Mouse (Mus musculus): Measurements from ENCODE around the gene Fer1l5. TPM values are rescaled to one million over a fixed set of nuclear protein-coding genes. Genes with fewer than 3 reads are reported as not detected.
A peak's percentile ranks its signal among the peaks of the same experiment; 100 is the strongest.

Gene Fer1l5
- total and polyA plus RNA-seq, 3 experiments, result 0.04 TPM; not detected in 2

DNA sequence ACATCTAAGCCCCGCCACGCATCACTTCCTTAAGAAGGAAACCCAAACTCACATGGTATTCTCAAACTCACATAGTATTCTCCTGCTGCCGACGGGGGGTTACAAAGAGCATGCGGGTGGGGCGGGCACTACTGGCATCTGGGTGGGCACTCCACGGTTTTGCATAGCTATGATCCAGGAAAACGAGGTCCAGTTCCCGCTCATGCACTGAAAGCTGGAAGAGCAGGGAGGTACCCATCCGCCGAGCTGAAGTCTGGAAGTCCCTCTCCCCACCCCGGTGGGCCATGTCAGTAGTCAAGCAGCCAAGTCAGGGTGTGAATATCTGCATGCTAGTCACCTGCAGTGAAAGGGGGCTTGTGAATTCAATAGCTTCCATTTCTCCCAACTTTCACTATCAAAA, 4.4 kb upstream of the Fer1l5 start:
- Histone ChIP-seq H3K4me1 (ENCODE audit: control insufficient read depth, insufficient read depth, low read length) (peaks cover 8% of the 10 kb centered on the region), H3K79me2 (replicated peaks; ENCODE audit: control insufficient read depth, insufficient read depth, low read length) (peaks cover 6% of the 10 kb centered on the region; the same call in 1 of the 2 replicates), H3K9ac (ENCODE audit: low read depth, low read length) (peak overlapping the region; percentile 1; the same call in 1 of the 2 replicates), H3K27me3 (ENCODE audit: control insufficient read depth, insufficient read depth, low read length) (no peaks in the 10 kb centered on the region), H3K4me3 (peak overlapping the region; percentile 91), H3K36me3 (ENCODE audit: control insufficient read depth, insufficient read depth, low read length) (peaks cover 10% of the 10 kb centered on the region), H3K27ac (no peak overlapping the region; the same call in 1 of the 2 replicates)
- intact Hi-C loops (cut with DNase I), result loop anchor here (2.0 to 10.0 kb wide), 5 partner anchors 59 to 293 kb away; partner anchors contain the start of genes Cnnm3 and Cnnm4
- TF ChIP-seq POLR2A (IDR thresholded peaks at IDR 0.05; ENCODE audit: insufficient read depth, low read depth, low read length) (no peak), EP300 (IDR thresholded peaks at IDR 0.05; ENCODE audit: insufficient read depth, low read depth, low read length) (no peak), CTCF (IDR thresholded peaks at IDR 0.05) (no peak)
- WGBS, result 20% methylated on average over 12 of the region's 12 CpGs
- no peak for DNase-seq

GRCm38 (mm10) chr1:36368112-36368968, 3.8 kb upstream of the Fer1l5 start:
- intact Hi-C loops (cut with DNase I), result loop anchor here (2.0 to 10.0 kb wide), 5 partner anchors 60 to 294 kb away; partner anchors contain the start of genes Cnnm3 and Cnnm4
- Histone ChIP-seq H3K79me2 (replicated peaks; ENCODE audit: control insufficient read depth, insufficient read depth, low read length) (peaks cover 6% of the 10 kb centered on the region; the same call in 1 of the 2 replicates), H3K4me3 (peak overlapping the region; percentile 91), H3K4me1 (ENCODE audit: control insufficient read depth, insufficient read depth, low read length) (peaks cover 8% of the 10 kb centered on the region), H3K9ac (ENCODE audit: low read depth, low read length) (peak overlapping the region; percentile 99), H3K27ac (peak overlapping the region; percentile 92), H3K27me3 (ENCODE audit: control insufficient read depth, insufficient read depth, low read length) (no peaks in the 10 kb centered on the region), H3K36me3 (ENCODE audit: control insufficient read depth, insufficient read depth, low read length) (peaks cover 10% of the 10 kb centered on the region; the same call in 1 of the 2 replicates)
- peak; percentile 13 to 32 for DNase-seq
- 2% methylated on average over 51 of the region's 55 CpGs for whole genome bisulfite sequencing
- TF ChIP-seq EP300 (IDR thresholded peaks at IDR 0.05; ENCODE audit: insufficient read depth, low read depth, low read length) (no peak), POLR2A (IDR thresholded peaks at IDR 0.05; ENCODE audit: insufficient read depth, low read depth, low read length) (no peak), CTCF (IDR thresholded peaks at IDR 0.05) (no peak)

DNA sequence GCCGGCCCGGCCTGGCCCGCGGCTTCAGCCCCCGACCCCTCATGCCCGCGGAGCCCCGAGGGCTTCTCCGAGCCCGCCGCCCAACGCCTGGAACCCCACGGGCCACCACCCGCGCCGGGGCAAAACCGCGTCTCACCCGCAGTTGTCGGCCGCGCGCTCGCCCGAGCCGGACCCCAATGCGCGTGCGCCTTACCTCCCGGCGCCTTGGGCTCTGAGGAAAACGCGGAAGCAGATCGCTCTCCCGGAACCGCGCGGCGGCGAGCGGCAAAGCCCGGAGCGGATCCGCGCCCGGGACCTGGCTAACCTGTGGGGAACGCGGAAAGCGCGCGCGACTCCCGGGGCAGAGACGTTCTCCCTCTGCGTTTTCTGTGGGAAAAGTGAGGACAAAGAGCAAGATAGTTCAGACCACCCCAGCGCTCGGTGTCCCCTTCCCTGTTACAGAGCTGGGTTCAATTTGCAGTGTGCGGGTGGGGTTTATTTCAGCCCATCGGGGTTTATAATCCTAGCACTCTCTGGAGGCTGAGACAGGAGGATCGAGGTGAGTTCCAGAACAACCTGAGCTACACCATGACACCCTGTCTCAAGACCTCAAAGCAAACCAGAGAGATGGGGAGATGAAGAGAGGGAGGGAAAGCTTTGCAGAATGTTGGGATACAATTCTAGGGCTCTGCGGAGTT, 3.0 kb upstream of the Fer1l5 start, which contains the start of gene Kansl3:
Kansl3 (minus strand) TSS at position 213 of the 677 bp plus-strand sequence.
- Histone ChIP-seq H3K27me3 (ENCODE audit: control insufficient read depth, insufficient read depth, low read length) (no peaks in the 10 kb centered on the region), H3K79me2 (replicated peaks; ENCODE audit: control insufficient read depth, insufficient read depth, low read length) (peaks cover 6% of the 10 kb centered on the region; the same call in 1 of the 2 replicates), H3K27ac (peak within 1 kb of the TSS; percentile 92), H3K4me1 (ENCODE audit: control insufficient read depth, insufficient read depth, low read length) (peaks cover 8% of the 10 kb centered on the region), H3K9ac (ENCODE audit: low read depth, low read length) (peak within 1 kb of the TSS; percentile 99), H3K36me3 (ENCODE audit: control insufficient read depth, insufficient read depth, low read length) (peaks cover 8% of the 10 kb centered on the region; the same call in 1 of the 2 replicates), H3K4me3 (peak within 1 kb of the TSS; percentile 91)
- intact Hi-C loops (cut with DNase I), result loop anchor here (2.0 to 10.0 kb wide), 5 partner anchors 60 to 294 kb away; partner anchors contain the start of genes Cnnm3 and Cnnm4
- WGBS, result 4% methylated on average over 59 of the region's 61 CpGs
- TF ChIP-seq POLR2A (IDR thresholded peaks at IDR 0.05; ENCODE audit: insufficient read depth, low read depth, low read length) (peak; percentile 77), EP300 (IDR thresholded peaks at IDR 0.05; ENCODE audit: insufficient read depth, low read depth, low read length) (peak; percentile 74; the same call in 1 of the 2 replicates), CTCF (IDR thresholded peaks at IDR 0.05) (no peak)
- peak; percentile 93 to 97 for DNase-seq

GRCm38 (mm10) chr1:36370918-36371317, 1.2 kb upstream of the Fer1l5 start:
- DNase-seq, result no peak
- intact Hi-C loops (cut with DNase I), result no loop called here
- WGBS, result 74% methylated on average over 6 of the region's 6 CpGs

DNA sequence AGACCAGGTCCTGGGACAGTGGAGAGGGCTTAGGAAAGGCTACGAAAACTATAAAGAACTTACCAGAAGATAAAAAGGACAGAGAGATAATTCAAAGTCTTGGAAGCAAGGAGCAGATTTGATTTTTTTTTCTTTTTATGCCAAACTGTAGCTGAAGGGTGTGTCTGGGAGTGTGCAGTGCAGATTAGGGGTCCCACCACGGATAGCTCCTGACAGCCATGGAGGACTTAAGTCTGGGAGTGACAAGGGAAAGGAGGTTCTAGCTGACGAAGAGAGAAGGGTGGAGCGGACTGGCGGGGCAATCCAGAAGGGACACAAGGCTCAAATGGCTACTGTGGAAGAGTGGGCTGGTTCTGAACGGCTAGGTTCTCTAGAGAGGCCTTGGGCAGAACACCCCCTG, 6.8 kb downstream of the Fer1l5 start:
- 76% methylated on average over 6 of the region's 6 CpGs for WGBS
- H3K27ac ChIP-seq, result no peak overlapping the region
- DNase-seq, result no peak
- H3K4me1 ChIP-seq (ENCODE audit: control insufficient read depth, insufficient read depth, low read length), result no peaks in the 10 kb centered on the region
- H3K9ac ChIP-seq (ENCODE audit: low read depth, low read length), result no peak overlapping the region
- no peaks in the 10 kb centered on the region for H3K36me3 ChIP-seq (ENCODE audit: control insufficient read depth, insufficient read depth, low read length)
- H3K79me2 ChIP-seq (replicated peaks; ENCODE audit: control insufficient read depth, insufficient read depth, low read length), result no peaks in the 10 kb centered on the region
- H3K27me3 ChIP-seq (ENCODE audit: control insufficient read depth, insufficient read depth, low read length), result no peaks in the 10 kb centered on the region
- H3K4me3 ChIP-seq, result no peak overlapping the region
- TF ChIP-seq EP300 (IDR thresholded peaks at IDR 0.05; ENCODE audit: insufficient read depth, low read depth, low read length) (no peak), CTCF (IDR thresholded peaks at IDR 0.05) (no peak), POLR2A (IDR thresholded peaks at IDR 0.05; ENCODE audit: insufficient read depth, low read depth, low read length) (no peak)
- intact Hi-C loops (cut with DNase I), result no loop called here

More at GRCm38 (mm10) chr1:36370918-36371317, 1.2 kb upstream of the Fer1l5 start:
- Histone ChIP-seq H3K79me2 (replicated peaks; ENCODE audit: control insufficient read depth, insufficient read depth, low read length) (peaks cover 3% of the 10 kb centered on the region; the same call in 1 of the 2 replicates), H3K4me1 (ENCODE audit: control insufficient read depth, insufficient read depth, low read length) (peaks cover 8% of the 10 kb centered on the region), H3K36me3 (ENCODE audit: control insufficient read depth, insufficient read depth, low read length) (peaks cover 8% of the 10 kb centered on the region; the same call in 1 of the 2 replicates), H3K9ac (ENCODE audit: low read depth, low read length) (no peak overlapping the region), H3K4me3 (no peak overlapping the region), H3K27ac (no peak overlapping the region), H3K27me3 (ENCODE audit: control insufficient read depth, insufficient read depth, low read length) (no peaks in the 10 kb centered on the region)
- TF ChIP-seq EP300 (IDR thresholded peaks at IDR 0.05; ENCODE audit: insufficient read depth, low read depth, low read length) (no peak), CTCF (IDR thresholded peaks at IDR 0.05) (no peak), POLR2A (IDR thresholded peaks at IDR 0.05; ENCODE audit: insufficient read depth, low read depth, low read length) (no peak)
